Mouse (Mus musculus): ENCODE measurements around the gene Tprg. TPM values are rescaled to one million over a fixed set of nuclear protein-coding genes. Genes with fewer than 3 reads are reported as not detected.

The Tprg gene
- not detected for polyA plus RNA-seq (2017; shearing (Covaris generic))

DNA sequence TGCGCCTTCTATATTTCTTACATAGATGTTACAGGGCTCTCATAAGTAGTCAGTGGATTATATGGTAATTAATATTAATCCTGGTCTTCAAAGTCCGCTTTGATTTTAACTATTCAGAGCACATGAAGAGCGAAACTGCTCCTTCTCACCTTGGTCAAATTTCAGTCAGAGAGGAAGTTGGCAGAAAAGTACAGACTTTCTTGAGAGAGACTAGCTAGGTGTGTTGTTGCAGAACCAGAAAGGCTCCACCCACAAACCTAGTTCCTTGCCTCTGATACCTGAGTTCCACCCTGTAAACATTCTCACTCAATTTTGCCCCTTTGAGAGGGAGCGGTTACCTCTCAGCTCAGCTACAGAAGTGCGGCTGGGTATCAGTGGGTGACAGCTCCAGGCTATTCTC, at the start of gene Tprg:
Gene Tprg (plus strand): TSS at position 301 of the 400 bp plus-strand sequence.

All from activated CD4-positive, CD25-positive, alpha-beta regulatory T cell (primary cell).